Mouse (Mus musculus) limb, embryonic 14.5 days (tissue): ENCODE data around the gene Mrpl51. TPM values are rescaled to one million over a fixed set of nuclear protein-coding genes. Genes with fewer than 3 reads are reported as not detected.

Experiments used
- ATAC-seq: fragments of 200-750 bp; cut with Nextera tagmentation; 2 replicates; pipeline ENCODE4 v1.8.0; 2017; ENCODE audit warnings: low read depth, moderate number of reproducible peaks, moderate TSS enrichment; ENCODE audit not compliant: low FRiP score
- DNase-seq: peaks from one replicate; pipeline ENCODE4 v3.0.0-alpha.2; 2015; ENCODE audit warnings: low spot score
- H3K27ac ChIP-seq: fragments of 300-500 bp; sonication (generic); replicated peaks from 2 replicates; pipeline ENCODE4 v1.5.1; 2014; ENCODE audit warnings: low read depth, mild to moderate bottlenecking, low read length, moderate library complexity, mixed read lengths
- H3K27me3 ChIP-seq: fragments of 300-500 bp; sonication (generic); 2 replicates; pipeline ENCODE4 v1.6.1; 2014; ENCODE audit warnings: low read length, mixed read lengths; ENCODE audit not compliant: control insufficient read depth, insufficient read depth
- H3K36me3 ChIP-seq: fragments of 300-500 bp; sonication (generic); 2 replicates; pipeline ENCODE4 v1.6.1; 2014; ENCODE audit warnings: mild to moderate bottlenecking, low read length, moderate library complexity, mixed read lengths; ENCODE audit not compliant: control insufficient read depth, insufficient read depth
- H3K4me1 ChIP-seq: fragments of 300-500 bp; sonication (generic); 2 replicates; pipeline ENCODE4 v1.6.1; 2014; ENCODE audit warnings: antibody characterized with exemption, low read length, mixed read lengths; ENCODE audit not compliant: control insufficient read depth, insufficient read depth
- H3K4me2 ChIP-seq: fragments of 300-500 bp; sonication (generic); replicated peaks from 2 replicates; pipeline ENCODE4 v1.6.1; 2014; ENCODE audit warnings: low read depth, mild to moderate bottlenecking, low read length, moderate library complexity; ENCODE audit not compliant: severe bottlenecking
- H3K4me3 ChIP-seq: fragments of 300-500 bp; sonication (generic); replicated peaks from 2 replicates; pipeline ENCODE4 v1.5.1; 2014; ENCODE audit warnings: low read length
- H3K9ac ChIP-seq: fragments of 300-500 bp; sonication (generic); 2 replicates; pipeline ENCODE4 v1.6.1; 2014; ENCODE audit warnings: mild to moderate bottlenecking, low read depth, low read length, moderate library complexity; ENCODE audit not compliant: severe bottlenecking
- H3K9me3 ChIP-seq: fragments of 300-500 bp; sonication (generic); 2 replicates; pipeline ENCODE4 v1.6.1; 2016; ENCODE audit warnings: low read length; ENCODE audit not compliant: control insufficient read depth
- POLR2A ChIP-seq: fragments of 200-500 bp; IDR thresholded peaks from 2 replicates; pipeline ENCODE4 v1.8.0; 2012; ENCODE audit warnings: inconsistent platforms, mild to moderate bottlenecking, moderate library complexity, borderline replicate concordance; ENCODE audit not compliant: insufficient read depth, insufficient read length; ENCODE audit errors: extremely low read depth
- WGBS: fragments of 180-500 bp; shearing (Covaris S2); extraction: QIAGEN DNeasy Blood & Tissue Kit; methylation state at CpG from one replicate; pipeline ENCODE4 v1.1.7; 2014; 5-methylcytosine and 5-hydroxymethylcytosine counted together
- polyA plus RNA-seq, 2 experiments: library from polyadenylated mRNA; depleted of rRNA in 1 of 2; stranded (reverse) in 1 of 2; unstranded in 1 of 2; fragments of >200 nt; fragmentation: Nextera tagmentation in 1 of 2; extraction: Ambion mirVana in 1 of 2; gene quantifications; 2 replicates each; pipeline versions ENCODE4 v1.2.1 to v1.2.3; 2012 to 2014

Gene Mrpl51
- polyA plus RNA-seq, 2 experiments: 75.0 to 189 TPM

DNA sequence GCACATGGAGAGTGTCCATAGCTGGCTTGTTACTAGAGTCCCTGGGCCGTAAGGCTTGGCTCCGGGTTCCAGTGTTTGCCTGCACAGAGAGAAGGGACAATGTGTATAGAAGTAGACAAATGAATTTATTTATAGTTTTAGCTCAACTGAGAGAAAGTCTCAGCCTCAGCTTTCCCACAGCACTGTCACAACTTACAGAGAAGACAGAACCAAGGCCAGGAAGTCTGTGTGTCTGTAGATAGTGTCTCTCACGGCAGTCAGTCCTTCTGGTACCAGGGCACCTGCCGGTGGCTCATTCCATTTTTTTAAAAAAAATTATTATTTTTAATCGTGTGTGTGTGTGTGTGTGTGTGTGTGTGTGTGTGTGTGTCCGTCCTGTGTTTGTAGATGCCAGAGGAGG lies 40.9 kb downstream of the Mrpl51 start:
- no peak overlapping the region for H3K27ac ChIP-seq
- TF ChIP-seq POLR2A: no peak
- WGBS: 80% methylated on average over 6 of the region's 6 CpGs
- H3K9me3 ChIP-seq: no peaks in the 10 kb centered on the region
- ATAC-seq (no peak), DNase-seq (no peak)
- no peaks in the 10 kb centered on the region for H3K36me3 ChIP-seq
- H3K4me1 ChIP-seq: peaks cover 5% of the 10 kb centered on the region
- no peaks in the 10 kb centered on the region for H3K27me3 ChIP-seq
- H3K9ac ChIP-seq: no peak overlapping the region
- 0 out of 2 replicates have a peak overlapping the region, but pooled peaks have one; percentile 91 for H3K4me2 ChIP-seq
- no peak overlapping the region for H3K4me3 ChIP-seq

DNA sequence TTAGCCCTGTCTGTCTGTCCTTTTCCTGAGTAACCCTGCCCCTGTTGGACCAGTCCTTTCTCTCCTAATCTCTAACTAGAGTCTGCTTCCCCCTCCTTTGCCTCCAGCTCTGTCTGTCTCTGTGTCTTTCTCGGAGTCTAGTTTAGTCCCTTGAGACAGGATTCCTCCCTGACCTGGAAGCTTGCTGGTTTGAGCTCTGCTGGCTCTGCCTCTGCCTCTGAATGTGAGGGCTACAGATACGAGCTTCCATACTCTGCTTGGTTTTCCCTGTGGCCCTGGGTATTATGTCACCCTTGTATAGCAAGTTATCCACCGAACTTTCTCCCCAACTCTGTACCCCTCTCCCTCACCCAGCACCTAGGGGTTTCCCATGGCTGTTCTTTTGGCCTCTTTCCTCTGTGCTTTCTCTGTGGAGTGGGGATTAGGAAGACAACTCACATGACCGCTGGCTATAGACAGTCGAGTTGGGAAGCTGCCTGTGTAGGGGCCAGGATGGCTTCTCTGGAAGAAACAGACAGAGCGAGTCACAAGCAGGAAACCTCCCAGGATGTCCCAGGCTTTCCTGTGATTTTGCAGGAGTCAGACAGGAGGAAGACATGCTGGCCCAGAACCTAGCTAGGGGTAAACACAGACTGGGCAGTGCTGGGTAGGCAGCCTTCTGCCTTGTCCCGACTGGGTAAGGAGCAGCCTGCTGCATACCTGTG lies 42.4 kb downstream of the Mrpl51 start:
- H3K4me2 ChIP-seq: no peak overlapping the region
- H3K4me3 ChIP-seq: no peak overlapping the region
- no peak for ATAC-seq
- DNase-seq: no peak
- H3K9ac ChIP-seq: no peak overlapping the region
- H3K9me3 ChIP-seq: no peaks in the 10 kb centered on the region
- H3K4me1 ChIP-seq: peaks cover 5% of the 10 kb centered on the region
- H3K27ac ChIP-seq: no peak overlapping the region
- H3K27me3 ChIP-seq: no peaks in the 10 kb centered on the region
- TF ChIP-seq POLR2A: no peak
- no peaks in the 10 kb centered on the region for H3K36me3 ChIP-seq
- WGBS: 59% methylated on average over 7 of the region's 7 CpGs

- Histone ChIP-seq H3K9me3 (no peaks in the 10 kb centered on the region), H3K27ac (no peak overlapping the region), H3K4me3 (no peak overlapping the region), H3K27me3 (no peaks in the 10 kb centered on the region), H3K4me1 (peaks cover 5% of the 10 kb centered on the region), H3K36me3 (no peaks in the 10 kb centered on the region), H3K9ac (no peak overlapping the region), H3K4me2 (no peak overlapping the region)
- ATAC-seq (no peak), DNase-seq (no peak)
- WGBS: 52% methylated on average over 5 of the region's 5 CpGs
- TF ChIP-seq POLR2A: no peak
Measured at GRCm38 (mm10) chr6:125234520-125234828, 42.9 kb downstream of the Mrpl51 start.

DNA sequence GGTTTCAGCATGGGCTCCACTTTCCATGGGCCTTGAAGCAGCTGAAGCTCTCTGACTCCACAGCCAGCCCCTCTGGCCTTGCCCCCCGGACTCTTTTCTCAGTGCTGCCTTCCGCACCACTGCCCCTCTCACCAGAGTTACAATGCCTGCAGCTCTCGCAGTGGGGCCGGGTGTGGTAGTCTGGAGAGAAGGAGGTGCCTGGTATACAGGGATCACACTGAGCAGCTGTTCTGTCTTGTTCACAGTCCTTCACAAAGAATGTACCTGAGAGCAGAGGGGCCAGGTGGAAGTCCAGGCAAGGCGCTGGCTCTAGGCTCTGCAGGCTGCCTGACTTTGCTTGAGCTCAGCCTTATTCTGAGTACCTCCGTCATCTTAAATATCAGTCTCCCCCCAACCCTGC lies 44.7 kb downstream of the Mrpl51 start:
- ATAC-seq: no peak
- no peak for DNase-seq
- Histone ChIP-seq H3K27ac (no peak overlapping the region), H3K9me3 (no peaks in the 10 kb centered on the region), H3K4me2 (no peak overlapping the region), H3K4me3 (no peak overlapping the region), H3K27me3 (no peaks in the 10 kb centered on the region), H3K36me3 (no peaks in the 10 kb centered on the region), H3K9ac (no peak overlapping the region), H3K4me1 (peaks cover 5% of the 10 kb centered on the region)
- TF ChIP-seq POLR2A: no peak
- WGBS: 78% methylated on average over 6 of the region's 6 CpGs

DNA sequence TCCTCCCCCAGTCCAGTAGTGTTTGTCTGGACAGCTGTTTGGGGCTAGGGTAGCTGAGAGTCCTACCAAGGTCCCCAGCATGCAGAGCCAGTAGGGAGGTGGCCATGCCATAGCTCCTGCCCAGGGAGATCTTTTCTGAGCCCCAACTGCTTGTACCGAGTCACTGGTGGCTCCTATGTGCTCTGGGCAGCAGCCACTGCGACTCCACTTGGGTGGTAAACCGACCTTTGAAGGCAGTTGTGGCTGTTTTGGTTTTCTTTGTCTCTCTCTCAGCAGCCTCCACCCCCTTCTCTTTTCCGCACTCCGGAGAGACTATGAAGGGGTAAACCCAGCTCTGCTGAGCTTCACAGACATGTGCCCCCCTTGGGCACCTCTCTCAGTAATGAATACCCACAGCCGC lies 45.2 kb downstream of the Mrpl51 start, which contains the start of gene Cd27:
Cd27 (minus strand) TSS at position 229 of the 400 bp plus-strand sequence.
- H3K9me3 ChIP-seq: no peaks in the 10 kb centered on the region
- ATAC-seq (no peak), DNase-seq (no peak)
- H3K27me3 ChIP-seq: no peaks in the 10 kb centered on the region
- TF ChIP-seq POLR2A: no peak
- WGBS: 49% methylated on average over 6 of the region's 6 CpGs
- H3K4me2 ChIP-seq: no peak within 1 kb of the TSS
- no peak within 1 kb of the TSS for H3K9ac ChIP-seq
- peaks cover 3% of the 10 kb centered on the region for H3K4me1 ChIP-seq
- no peaks in the 10 kb centered on the region for H3K36me3 ChIP-seq
- no peak within 1 kb of the TSS for H3K27ac ChIP-seq
- no peak within 1 kb of the TSS for H3K4me3 ChIP-seq

DNA sequence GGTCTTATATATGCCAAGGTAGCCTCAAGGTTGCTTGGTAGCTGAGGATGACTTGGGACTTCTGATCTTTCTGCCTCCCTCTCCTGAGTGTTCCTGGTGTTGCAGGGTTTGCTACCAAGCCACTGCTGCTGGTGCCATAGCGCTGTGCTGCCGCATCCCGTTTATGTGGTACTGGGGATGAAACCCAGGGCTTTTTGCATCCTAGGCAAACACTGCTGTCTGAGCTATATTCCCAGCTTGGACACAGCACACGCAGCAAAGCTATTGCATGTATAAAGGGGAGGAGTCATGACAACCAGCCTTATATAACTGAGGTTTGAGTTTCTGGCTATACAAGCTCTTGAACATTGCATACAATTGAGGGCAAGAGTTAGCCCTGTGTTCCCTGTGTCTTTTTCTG lies 45.8 kb downstream of the Mrpl51 start:
- no peak for ATAC-seq
- H3K9me3 ChIP-seq: no peaks in the 10 kb centered on the region
- no peak overlapping the region for H3K4me2 ChIP-seq
- no peaks in the 10 kb centered on the region for H3K36me3 ChIP-seq
- no peak for DNase-seq
- no peak overlapping the region for H3K4me3 ChIP-seq
- H3K27me3 ChIP-seq: no peaks in the 10 kb centered on the region
- H3K4me1 ChIP-seq: no peaks in the 10 kb centered on the region
- WGBS: 78% methylated on average over 4 of the region's 4 CpGs
- no peak overlapping the region for H3K27ac ChIP-seq
- no peak overlapping the region for H3K9ac ChIP-seq
- TF ChIP-seq POLR2A: no peak
